Mouse (Mus musculus) neural tube, embryonic 12.5 days (tissue): ENCODE data around the gene Gm29735. TPM values are rescaled to one million over a fixed set of nuclear protein-coding genes. Genes with fewer than 3 reads are reported as not detected.

Experiments
- polyA plus RNA-seq: library from polyadenylated mRNA; unstranded; fragments of >200 nt; fragmentation: Nextera tagmentation; extraction: Ambion mirVana; gene quantifications from 2 replicates; pipeline ENCODE4 v1.2.1, GENCODE M21; 2016

Gene Gm29735
- polyA plus RNA-seq, 1 experiment from 2014 or later, result not detected

Other genes with a start within 250 kb of the Gm29735 start
- 70.1 and 74.1 TPM in 2 replicates for gene Tollip, start 238.6 kb downstream of the Gm29735 start, polyA plus RNA-seq
- 21.0 and 21.2 TPM in 2 replicates for gene Brsk2, start 207.4 kb downstream of the Gm29735 start, polyA plus RNA-seq
- 51.3 and 52.2 TPM in 2 replicates for gene Mob2, start 96.0 kb downstream of the Gm29735 start, polyA plus RNA-seq
- gene Dusp8, start 61.3 kb downstream of the Gm29735 start, polyA plus RNA-seq, result 61.6 and 63.6 TPM in 2 replicates
- gene Gm45618, start 36.4 kb downstream of the Gm29735 start, polyA plus RNA-seq, result not detected in 2 replicates
- gene Gm39115, start 21.1 kb downstream of the Gm29735 start, polyA plus RNA-seq, result not detected in 2 replicates
- not detected in 2 replicates for gene Gm45337, start 12.5 kb downstream of the Gm29735 start, polyA plus RNA-seq
- not detected in 2 replicates for gene Gm4553, start 8.6 kb upstream of the Gm29735 start, polyA plus RNA-seq
- gene Krtap5-2, start 18.9 kb upstream of the Gm29735 start, polyA plus RNA-seq, result not detected in 2 replicates
- not detected in 2 replicates for gene Gm10153, start 33.3 kb upstream of the Gm29735 start, polyA plus RNA-seq
- gene Krtap5-3, start 44.3 kb upstream of the Gm29735 start, polyA plus RNA-seq, result not detected in 2 replicates
- not detected in 2 replicates for gene Gm7579, start 54.7 kb upstream of the Gm29735 start, polyA plus RNA-seq
- not detected in 2 replicates for gene Krtap5-5, start 72.9 kb upstream of the Gm29735 start, polyA plus RNA-seq
- not detected in 2 replicates for gene Gm40460, start 84.0 kb upstream of the Gm29735 start, polyA plus RNA-seq
- gene Gm2431, start 101.2 kb upstream of the Gm29735 start, polyA plus RNA-seq, result not detected in 2 replicates
- not detected in 2 replicates for gene Gm4559, start 117.2 kb upstream of the Gm29735 start, polyA plus RNA-seq
- gene Krtap5-1, start 140.0 kb upstream of the Gm29735 start, polyA plus RNA-seq, result not detected in 2 replicates
- not detected in 2 replicates for gene Krtap5-4, start 146.4 kb upstream of the Gm29735 start, polyA plus RNA-seq
- 0.47 and 1.2 TPM in 2 replicates for gene Ifitm10, start 216.6 kb upstream of the Gm29735 start, polyA plus RNA-seq
- 0.90 and 1.5 TPM in 2 replicates for gene Gm49369, start 225.6 kb upstream of the Gm29735 start, polyA plus RNA-seq
- 200 and 207 TPM in 2 replicates for gene Ctsd, start 230.9 kb upstream of the Gm29735 start, polyA plus RNA-seq